Mouse (Mus musculus) bone marrow macrophage, adult 2 months (primary cell): ENCODE measurements around the gene Gstm1. TPM values are rescaled to one million over a fixed set of nuclear protein-coding genes. Genes with fewer than 3 reads are reported as not detected.

ENCODE experiments used
- H3K27ac ChIP-seq: 2 replicates; pipeline ENCODE4 v1.5.1; 2012; ENCODE audit warnings: low read depth, low read length; ENCODE audit not compliant: insufficient read depth
- H3K4me1 ChIP-seq: 2 replicates; pipeline ENCODE4 v1.6.1; 2012; ENCODE audit warnings: low read length; ENCODE audit not compliant: control insufficient read depth, insufficient read depth
- H3K4me3 ChIP-seq: 2 replicates; pipeline ENCODE4 v1.5.1; 2012; ENCODE audit warnings: mild to moderate bottlenecking, low read length, moderate library complexity; ENCODE audit not compliant: insufficient read depth
- CTCF ChIP-seq: IDR thresholded peaks from 2 replicates; pipeline ENCODE4 v1.5.1; 2012; ENCODE audit warnings: low read depth, mild to moderate bottlenecking, low read length, moderate library complexity
- POLR2A ChIP-seq: IDR thresholded peaks from 2 replicates; pipeline ENCODE4 v1.6.1; 2012; ENCODE audit warnings: mild to moderate bottlenecking, low read depth, low read length, borderline replicate concordance
- polyA plus RNA-seq: library from polyadenylated mRNA; stranded (reverse); fragments of >200 nt; gene quantifications from 2 replicates; pipeline ENCODE4 v1.2.4, GENCODE M21; 2012; ENCODE audit not compliant: missing spikeins, insufficient read depth, insufficient read length

Gstm1 gene
- polyA plus RNA-seq: 313 and 329 TPM in 2 replicates

DNA sequence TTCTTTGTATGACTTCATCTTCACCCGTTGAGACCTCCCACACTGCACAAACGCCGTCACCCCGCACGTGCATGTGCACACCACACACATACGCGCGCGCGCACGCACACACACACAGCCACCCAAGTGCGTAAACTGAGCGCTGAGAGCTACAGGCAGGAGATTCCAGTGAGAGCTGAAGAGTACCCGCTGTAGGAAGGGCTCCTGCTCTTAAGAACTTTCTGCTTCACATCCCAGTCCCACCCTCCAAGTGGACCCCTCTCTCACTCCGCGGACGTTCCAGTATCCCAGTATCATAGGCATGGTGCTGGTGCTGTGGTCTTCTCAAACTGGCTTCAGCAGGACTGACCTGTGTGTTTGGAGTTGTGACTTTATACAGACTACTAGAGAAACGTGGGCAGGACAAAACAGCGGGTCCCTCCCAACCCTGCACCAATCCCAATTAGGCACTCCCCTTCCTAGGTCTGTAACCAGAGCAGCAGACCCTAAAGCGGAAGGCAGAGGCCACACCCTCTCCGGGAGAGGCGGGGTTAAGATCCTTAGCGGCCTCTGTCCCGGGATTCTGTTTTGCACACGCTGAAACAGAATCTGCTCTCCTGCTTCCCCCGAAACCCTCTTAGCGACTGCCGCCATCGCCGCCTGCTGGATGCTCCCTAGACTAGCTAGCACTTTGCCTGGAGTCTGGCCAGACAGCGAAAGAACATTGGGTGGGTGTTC is at the start of gene Gstm1:
Gene Gstm1 (minus strand): TSS at position 501 of the 717 bp plus-strand sequence.
- Histone ChIP-seq H3K4me3 (peak within 1 kb of the TSS; percentile 67), H3K4me1 (peaks cover 34% of the 10 kb centered on the region), H3K27ac (peak within 1 kb of the TSS; percentile 92)
- TF ChIP-seq POLR2A: 0 out of 2 replicates have a peak, but pooled peaks have one; percentile 71
- peak; percentile 55 for TF ChIP-seq CTCF

GRCm38 (mm10) chr3:108067370-108067934 is 49.7 kb upstream of the Gstm1 start:
- no peak overlapping the region for H3K27ac ChIP-seq
- no peak overlapping the region for H3K4me3 ChIP-seq
- H3K4me1 ChIP-seq: peaks cover 3% of the 10 kb centered on the region; the same call in 1 of the 2 replicates
- TF ChIP-seq CTCF (no peak), POLR2A (no peak)

- H3K4me1 ChIP-seq: peaks cover 3% of the 10 kb centered on the region; the same call in 1 of the 2 replicates
Observed at GRCm38 (mm10) chr3:108065551-108065950, 47.8 kb upstream of the Gstm1 start.

DNA sequence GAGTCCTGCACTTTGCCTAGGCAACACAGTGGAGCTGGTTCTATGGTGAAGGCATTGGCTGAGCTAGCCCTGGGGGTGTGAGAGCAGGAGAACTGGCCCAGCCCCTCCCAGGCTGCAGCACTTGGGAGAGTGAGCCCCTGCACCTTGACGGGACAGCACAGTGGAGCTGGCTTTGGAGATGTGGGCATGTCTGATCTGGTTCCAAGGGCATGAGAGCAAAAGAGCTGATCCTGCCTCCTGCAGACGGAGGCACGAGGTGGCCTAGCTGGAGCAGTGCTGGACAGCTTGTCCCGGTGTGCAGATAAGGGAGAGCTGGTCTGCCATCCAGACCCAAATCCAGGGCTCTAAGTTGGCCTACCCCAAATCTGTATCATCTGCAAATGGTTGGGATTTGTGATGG is 46.9 kb upstream of the Gstm1 start:
- Histone ChIP-seq H3K4me3 (no peak overlapping the region), H3K4me1 (peaks cover 3% of the 10 kb centered on the region; the same call in 1 of the 2 replicates), H3K27ac (no peak overlapping the region)
- TF ChIP-seq POLR2A (no peak), CTCF (no peak)

More at GRCm38 (mm10) chr3:108065551-108065950, 47.8 kb upstream of the Gstm1 start:
- Histone ChIP-seq H3K27ac (no peak overlapping the region), H3K4me3 (no peak overlapping the region)
- no peak for TF ChIP-seq CTCF
- no peak for TF ChIP-seq POLR2A

GRCm38 (mm10) chr3:108062648-108063047 is 44.9 kb upstream of the Gstm1 start:
- no peak overlapping the region for H3K27ac ChIP-seq
- H3K4me3 ChIP-seq: no peak overlapping the region
- TF ChIP-seq CTCF: no peak
- no peak for TF ChIP-seq POLR2A
- H3K4me1 ChIP-seq: peaks cover 3% of the 10 kb centered on the region; the same call in 1 of the 2 replicates

DNA sequence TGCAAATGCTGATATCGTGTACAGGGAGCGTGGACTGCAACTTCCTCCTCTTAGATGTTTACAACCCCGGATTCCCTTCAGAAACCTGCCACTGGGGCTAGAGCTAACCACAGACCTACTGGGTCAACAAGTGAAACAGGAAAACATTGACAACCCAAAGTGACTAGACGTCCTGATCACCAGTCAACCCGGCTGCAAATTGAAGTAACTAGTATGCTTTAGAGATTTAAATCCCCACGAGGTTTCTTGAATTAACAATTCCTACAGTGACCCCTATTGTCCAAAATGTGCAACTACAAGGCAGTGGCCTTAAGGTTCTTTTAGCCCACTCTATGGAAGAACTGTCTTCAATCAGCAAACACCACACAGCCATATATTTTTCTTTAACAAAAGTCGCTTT is 43.6 kb upstream of the Gstm1 start:
- H3K27ac ChIP-seq: peak overlapping the region; percentile 64
- peaks cover 3% of the 10 kb centered on the region; the same call in 1 of the 2 replicates for H3K4me1 ChIP-seq
- TF ChIP-seq CTCF: no peak
- TF ChIP-seq POLR2A: no peak
- peak overlapping the region; percentile 35 for H3K4me3 ChIP-seq

DNA sequence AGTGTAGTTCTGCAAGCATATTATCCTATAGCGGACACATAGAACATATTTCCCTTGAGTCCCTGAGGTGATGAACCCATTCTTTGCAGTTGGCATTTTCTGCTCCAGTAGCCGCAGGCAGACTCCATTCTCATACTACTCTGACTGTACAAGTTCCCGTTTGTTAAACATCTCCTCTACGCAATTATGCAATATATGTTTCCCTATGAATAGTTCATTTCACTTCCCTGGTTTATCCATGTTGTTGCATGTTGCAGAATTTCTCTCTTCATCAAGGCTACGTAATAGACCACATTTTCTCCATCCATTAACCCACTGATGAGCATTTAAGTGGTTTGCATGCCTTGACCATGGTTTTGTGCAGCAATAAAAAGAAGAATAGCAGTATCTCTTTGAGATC is 32.7 kb upstream of the Gstm1 start:
- H3K4me1 ChIP-seq: peaks cover 28% of the 10 kb centered on the region
- peak overlapping the region; percentile 13; the same call in 1 of the 2 replicates for H3K27ac ChIP-seq
- no peak for TF ChIP-seq CTCF
- TF ChIP-seq POLR2A: no peak
- H3K4me3 ChIP-seq: no peak overlapping the region

GRCm38 (mm10) chr3:108048306-108048705 is 30.5 kb upstream of the Gstm1 start:
- Histone ChIP-seq H3K4me1 (peaks cover 38% of the 10 kb centered on the region), H3K4me3 (no peak overlapping the region), H3K27ac (no peak overlapping the region)
- no peak for TF ChIP-seq CTCF
- no peak for TF ChIP-seq POLR2A

GRCm38 (mm10) chr3:108046944-108047655 is 29.3 kb upstream of the Gstm1 start:
- Histone ChIP-seq H3K4me1 (peaks cover 38% of the 10 kb centered on the region), H3K27ac (peak overlapping the region; percentile 88), H3K4me3 (no peak overlapping the region)
- no peak for TF ChIP-seq CTCF
- TF ChIP-seq POLR2A: no peak
